Mouse (Mus musculus): Measurements from ENCODE around the gene Pcnt.

Gene Pcnt

DNA sequence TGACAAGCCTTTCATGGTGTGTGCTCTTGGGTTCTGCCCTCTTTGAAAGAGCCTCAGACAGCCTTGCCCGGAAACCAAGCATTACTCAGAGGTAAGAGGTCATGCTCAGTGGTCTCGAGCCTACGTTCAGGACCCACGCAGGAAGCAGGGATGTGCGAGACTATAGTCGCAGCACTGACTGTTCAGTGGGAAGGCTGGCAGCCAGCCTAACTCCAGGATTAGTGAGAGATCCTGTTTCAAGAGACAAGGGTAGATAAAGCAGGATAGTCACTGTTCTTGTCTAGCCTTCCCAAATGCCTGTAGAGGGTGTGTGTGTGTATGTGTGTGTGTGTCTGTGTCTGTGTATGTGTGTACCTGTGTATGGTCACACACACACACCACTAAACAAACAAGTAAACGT is 126.4 kb downstream of the Pcnt start:
- no peak for DNase-seq (ENCODE audit: low spot score)

GRCm38 (mm10) chr10:76306738-76307137 is 135.8 kb downstream of the Pcnt start:
- no peak for DNase-seq (ENCODE audit: low spot score)

Measured in yolk sac, embryonic 10.5 days (tissue).